Mouse (Mus musculus) spleen, postnatal 36 days (tissue): ENCODE results near the gene Hectd3.

Source experiments
- DNase-seq, 2 experiments: peaks; one replicate each; pipeline ENCODE4 v3.0.0; 2022; ENCODE audit warnings: low spot score in 2 of 2, mixed read lengths in 1 of 2

The Hectd3 gene

GRCm38 (mm10) chr4:117017738-117018137, 22.6 kb downstream of the Hectd3 start:
- no peak for DNase-seq

GRCm38 (mm10) chr4:117018327-117018726, 23.2 kb downstream of the Hectd3 start:
- no peak for DNase-seq

- DNase-seq, result peak; percentile 89 to 90
These were observed 24.4 kb downstream of the Hectd3 start, which contains the start of gene Eif2b3 for GRCm38 (mm10) chr4:117019206-117020134. Gene Eif2b3, plus strand, starts transcription at chr4:117019402.

- no peak for DNase-seq
These were observed 28.4 kb downstream of the Hectd3 start for GRCm38 (mm10) chr4:117023469-117023868.

GRCm38 (mm10) chr4:117031105-117031504, 36.0 kb downstream of the Hectd3 start:
- peak; percentile 11 to 17 for DNase-seq

- no peak for DNase-seq
These were observed 45.0 kb downstream of the Hectd3 start for GRCm38 (mm10) chr4:117039925-117040687.

GRCm38 (mm10) chr4:117040791-117041190, 45.7 kb downstream of the Hectd3 start:
- no peak for DNase-seq

- peak; percentile 5 to 45 for DNase-seq
These were observed 46.2 kb downstream of the Hectd3 start for GRCm38 (mm10) chr4:117041283-117041721.

GRCm38 (mm10) chr4:117048836-117049235, 53.7 kb downstream of the Hectd3 start:
- DNase-seq, result no peak

- DNase-seq, result no peak
These were observed 54.4 kb downstream of the Hectd3 start for GRCm38 (mm10) chr4:117049485-117049884.

- DNase-seq, result no peak
These were observed 57.5 kb downstream of the Hectd3 start for GRCm38 (mm10) chr4:117052626-117053025.

GRCm38 (mm10) chr4:117053956-117054355, 58.8 kb downstream of the Hectd3 start:
- no peak for DNase-seq
